Mouse (Mus musculus): ENCODE results near the gene Gm10563.
"Not testable (repeated sequence)": the region's sequence is repeated elsewhere in the genome, so short reads cannot be mapped to it uniquely, and the experiment has no call there.

The Gm10563 gene

DNA sequence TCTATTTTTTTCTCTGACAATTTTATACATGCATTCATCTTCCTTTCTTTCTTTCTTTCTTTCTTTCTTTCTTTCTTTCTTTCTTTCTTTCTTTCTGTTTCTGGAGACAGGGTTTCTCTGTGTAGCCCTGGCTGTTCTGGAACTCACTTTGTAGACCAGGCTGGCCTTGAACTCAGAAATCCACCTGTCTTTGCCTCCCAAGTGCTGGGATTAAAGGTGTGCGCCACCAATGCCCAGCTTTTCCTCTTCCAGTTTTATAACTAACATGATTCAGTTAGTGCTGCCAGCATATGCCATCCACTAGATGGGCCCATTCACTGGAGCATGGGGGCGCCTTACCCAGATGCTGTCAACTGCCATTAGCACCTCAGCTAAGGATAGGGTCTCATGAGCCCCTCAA, at the start of gene Gm10563:
TSS of gene Gm10563 (minus strand) at position 101 of the 400 bp plus-strand sequence.
- not testable (repeated sequence) for DNase-seq (ENCODE audit: low spot score in 2 of 2)

GRCm38 (mm10) chr4:155694482-155695401, 49.5 kb upstream of the Gm10563 start:
- peak; percentile 41 to 74 for DNase-seq (ENCODE audit: low spot score in 2 of 2)

DNA sequence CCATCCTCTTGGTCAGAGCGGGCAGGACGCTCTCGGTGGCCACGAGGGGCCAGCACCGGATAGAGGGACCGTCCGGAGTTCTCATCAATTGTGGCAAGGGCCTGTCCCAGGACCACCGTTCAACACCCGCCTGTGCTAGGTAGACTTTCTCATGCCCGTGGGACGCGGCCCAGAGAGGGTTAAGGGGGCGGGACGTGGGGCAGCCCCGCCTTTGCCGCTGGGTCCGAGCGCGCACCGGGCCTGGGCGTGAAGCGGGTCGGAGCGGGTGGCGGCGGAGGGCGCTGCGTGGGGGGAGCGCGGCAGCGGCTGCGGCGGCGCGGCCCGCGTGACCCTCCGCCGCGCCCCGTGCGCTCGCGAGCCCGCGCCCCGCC, 48.9 kb upstream of the Gm10563 start, which contains the start of gene Fndc10:
TSS of gene Fndc10 (plus strand) at position 232 of the 371 bp plus-strand sequence.
- peak in 1 of 2 experiments; percentile 52 for DNase-seq (ENCODE audit: low spot score in 2 of 2)

- no peak for DNase-seq (ENCODE audit: low spot score in 2 of 2)
Observed at GRCm38 (mm10) chr4:155692421-155692820, 47.2 kb upstream of the Gm10563 start.

DNA sequence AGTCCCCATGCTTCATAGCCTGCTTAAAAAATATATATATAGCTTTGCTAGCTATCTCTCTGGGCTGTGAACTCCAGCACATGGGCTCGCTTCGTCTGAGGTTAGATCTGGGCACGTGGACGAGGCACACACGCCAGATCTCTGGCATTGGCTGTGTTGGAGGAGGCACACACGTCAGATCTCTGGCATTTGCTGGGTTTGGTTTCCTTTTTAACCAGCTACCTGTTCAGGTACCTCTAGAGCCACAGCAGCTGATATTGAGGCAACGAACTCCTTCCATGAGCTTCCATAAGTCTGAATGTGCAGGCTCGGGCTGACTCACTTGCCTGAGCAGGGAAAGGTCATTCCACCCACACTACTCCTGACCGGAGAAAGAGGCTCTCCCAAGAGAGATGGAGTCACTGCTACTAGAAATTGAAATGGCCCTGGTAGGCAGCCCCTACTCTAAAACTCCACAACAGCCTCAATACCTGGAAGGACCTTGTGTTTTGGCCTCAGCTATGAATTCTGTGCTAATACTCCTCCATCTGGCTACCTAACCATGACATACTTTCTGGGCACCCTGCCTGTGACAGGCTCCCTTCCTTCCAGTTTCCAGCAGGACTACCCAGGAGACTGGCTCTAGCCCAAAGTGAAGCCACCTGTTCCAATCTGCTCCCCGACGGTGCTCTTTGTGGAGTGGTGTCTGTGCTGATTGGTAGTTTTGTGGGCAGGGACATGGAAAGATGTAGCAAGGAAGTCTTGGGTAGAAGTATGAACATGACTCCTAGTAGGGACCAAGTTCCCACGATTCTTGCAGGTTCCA, 45.6 kb upstream of the Gm10563 start:
- DNase-seq (ENCODE audit: low spot score in 2 of 2): peak in 1 of 2 experiments; percentile 63

- DNase-seq (ENCODE audit: low spot score in 2 of 2): not testable (repeated sequence)
Observed at GRCm38 (mm10) chr4:155687764-155688163, 42.6 kb upstream of the Gm10563 start.

GRCm38 (mm10) chr4:155683670-155684277, 38.6 kb upstream of the Gm10563 start:
- not testable (repeated sequence) for DNase-seq (ENCODE audit: low spot score in 2 of 2)

DNA sequence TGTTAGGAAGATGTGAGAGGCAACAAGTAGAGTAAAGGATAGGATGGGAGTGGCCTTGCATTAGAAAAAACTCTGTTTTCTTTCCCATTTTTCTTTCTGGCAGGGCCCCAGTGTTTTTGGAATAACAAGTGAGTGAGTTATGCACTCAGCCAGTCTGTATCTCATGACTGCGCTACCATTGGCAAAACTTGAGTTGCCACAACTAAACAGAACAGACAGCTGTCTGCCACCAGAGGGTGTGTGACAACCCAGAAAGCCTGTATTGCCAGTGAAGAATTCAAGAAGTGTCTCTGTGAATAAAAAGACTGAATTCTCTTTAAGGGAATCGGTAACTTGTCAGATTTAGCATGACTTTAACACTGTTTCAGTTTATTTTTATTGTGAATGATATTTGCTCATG, 30.8 kb upstream of the Gm10563 start:
- no peak for DNase-seq (ENCODE audit: low spot score in 2 of 2)

DNA sequence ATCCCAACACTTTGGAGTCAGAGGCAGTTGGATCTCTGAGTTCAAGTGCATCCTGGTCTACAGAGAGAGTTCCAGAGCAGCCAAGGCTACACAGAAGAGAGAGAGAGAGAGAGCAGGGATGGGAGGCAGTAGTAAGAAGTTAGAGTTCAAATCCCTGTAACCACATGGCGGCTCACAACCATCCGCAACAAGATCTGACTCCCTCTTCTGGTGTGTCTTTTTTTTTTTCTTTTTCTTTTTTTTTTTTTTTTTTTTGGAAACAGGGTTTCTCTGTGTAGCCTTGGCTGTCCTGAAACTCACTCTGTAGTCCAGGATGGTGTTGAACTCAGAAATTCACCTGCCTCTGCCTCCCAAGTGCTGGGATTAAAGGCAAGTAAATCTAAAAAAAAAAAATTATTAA, 26.9 kb upstream of the Gm10563 start:
- DNase-seq (ENCODE audit: low spot score in 2 of 2): no peak

GRCm38 (mm10) chr4:155670236-155670635, 25.0 kb upstream of the Gm10563 start:
- not testable (repeated sequence) for DNase-seq (ENCODE audit: low spot score in 2 of 2)

DNA sequence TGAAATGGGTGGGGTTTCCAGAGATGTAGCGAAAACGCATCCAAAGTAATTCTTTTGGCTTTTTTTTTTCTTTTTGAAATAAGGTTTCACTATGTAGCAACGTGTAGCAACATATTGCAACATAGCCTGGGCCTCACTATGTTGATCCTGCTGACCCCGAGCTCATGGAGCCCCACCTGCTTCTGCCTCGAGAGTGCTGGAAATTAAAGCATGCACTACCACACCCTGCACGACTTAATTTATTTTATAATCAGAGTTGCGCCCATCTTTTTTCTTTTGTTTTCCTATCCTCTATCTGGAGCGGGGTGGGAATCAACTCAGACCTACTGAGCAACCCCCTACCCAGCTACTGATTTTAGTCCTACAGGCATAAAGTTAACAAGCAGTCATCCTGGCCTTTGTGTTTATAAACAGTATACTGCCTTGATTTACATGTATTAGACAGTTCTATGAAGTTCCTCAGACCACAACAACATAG, 24.4 kb upstream of the Gm10563 start:
- DNase-seq (ENCODE audit: low spot score in 2 of 2): no peak

DNA sequence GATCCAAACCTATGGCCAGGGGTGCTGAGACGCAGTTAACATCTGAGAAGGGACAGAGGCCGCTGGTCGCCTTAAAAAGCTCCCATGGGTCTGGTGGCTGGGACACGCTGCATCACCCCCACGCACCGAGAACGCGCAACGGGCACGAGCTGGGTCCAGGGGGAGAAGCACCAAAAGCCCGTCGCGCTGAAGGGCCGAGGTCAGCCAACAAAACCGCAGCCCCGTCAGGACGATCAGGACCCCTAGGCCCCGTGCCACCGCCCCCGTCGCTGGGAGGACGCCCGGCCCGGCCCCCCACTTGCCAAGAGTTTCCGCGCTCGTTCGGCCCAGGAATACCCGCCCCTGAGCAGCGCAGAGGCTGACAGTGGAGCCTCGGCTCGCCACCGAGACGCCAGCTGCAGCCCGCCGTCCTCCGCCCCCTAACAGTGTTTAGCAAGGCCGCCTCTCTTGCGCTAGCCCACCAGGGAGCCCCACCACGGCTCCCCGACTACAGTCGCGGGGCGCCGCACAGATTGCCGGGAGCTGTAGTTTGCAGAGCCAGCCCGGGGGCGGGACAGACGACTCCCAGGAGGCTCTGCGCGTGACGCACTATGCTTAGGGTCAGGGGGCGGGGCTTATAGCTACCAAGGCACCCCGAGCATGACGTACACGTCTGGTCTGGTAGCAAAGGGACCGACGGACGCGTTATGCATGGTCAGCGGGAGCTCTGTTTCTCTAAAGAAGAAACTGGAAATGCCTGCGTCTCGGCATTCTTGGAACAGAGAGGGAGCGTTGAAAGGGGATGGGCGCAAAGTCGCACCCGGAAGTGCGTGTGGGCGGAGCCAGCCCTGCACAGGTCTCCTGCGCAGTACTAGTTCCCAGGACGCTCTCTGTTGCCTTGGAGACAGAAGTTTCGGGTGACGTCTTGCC, 23.7 kb upstream of the Gm10563 start, which contains the start of gene Mib2:
TSS of gene Mib2 (minus strand) at position 510 of the 909 bp plus-strand sequence.
- DNase-seq (ENCODE audit: low spot score in 2 of 2): peak; percentile 95 to 96

- no peak for DNase-seq (ENCODE audit: low spot score in 2 of 2)
Observed at GRCm38 (mm10) chr4:155666903-155667302, 21.7 kb upstream of the Gm10563 start.

DNA sequence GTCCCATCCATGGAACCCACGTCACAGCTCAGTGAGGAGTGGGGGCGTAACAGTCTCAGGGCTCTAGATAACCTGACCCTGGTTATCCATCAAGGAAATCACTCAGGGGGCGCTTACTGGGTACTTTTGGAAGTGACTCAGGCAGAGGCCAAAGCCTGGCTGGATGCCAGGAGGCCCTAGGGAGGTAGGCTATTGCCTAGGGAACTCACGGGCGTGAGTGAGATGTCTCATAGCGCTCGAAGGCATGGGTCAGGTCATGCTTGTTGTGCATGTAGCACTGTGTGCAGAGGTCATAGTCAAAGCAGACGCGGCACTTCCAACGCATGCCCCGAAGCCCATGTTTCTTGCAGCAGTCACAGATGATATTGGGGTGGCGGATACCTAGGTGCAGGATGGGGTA, 15.4 kb upstream of the Gm10563 start:
- DNase-seq (ENCODE audit: low spot score in 2 of 2): no peak

GRCm38 (mm10) chr4:155658961-155659360, 13.8 kb upstream of the Gm10563 start:
- DNase-seq (ENCODE audit: low spot score in 2 of 2): no peak

DNA sequence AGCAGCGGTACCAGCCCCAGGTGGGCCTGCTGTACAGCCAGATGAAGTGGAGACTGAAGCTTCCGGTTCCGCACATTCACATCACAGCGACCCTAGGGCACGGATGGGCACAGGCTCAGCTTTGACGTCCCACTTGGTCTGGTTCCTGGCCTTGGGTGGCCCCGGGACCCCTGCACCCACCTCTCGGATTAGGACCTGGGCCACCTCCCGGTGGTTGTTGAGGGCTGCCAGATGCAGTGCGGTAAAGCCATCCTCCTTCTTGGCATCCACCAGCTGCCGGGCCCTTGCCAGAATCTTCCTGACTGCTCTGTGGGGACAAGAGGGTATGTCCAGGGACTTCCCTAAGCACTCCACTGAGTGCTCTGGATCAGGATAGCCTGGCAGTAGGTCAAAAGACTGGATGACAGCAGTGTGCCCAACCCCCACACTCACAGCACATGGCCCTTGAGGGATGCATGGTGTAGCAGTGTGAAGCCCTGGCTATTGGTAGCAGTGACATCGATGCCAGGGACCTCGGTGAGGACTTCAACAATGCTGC, 11.1 kb upstream of the Gm10563 start:
- DNase-seq (ENCODE audit: low spot score in 2 of 2): no peak

DNA sequence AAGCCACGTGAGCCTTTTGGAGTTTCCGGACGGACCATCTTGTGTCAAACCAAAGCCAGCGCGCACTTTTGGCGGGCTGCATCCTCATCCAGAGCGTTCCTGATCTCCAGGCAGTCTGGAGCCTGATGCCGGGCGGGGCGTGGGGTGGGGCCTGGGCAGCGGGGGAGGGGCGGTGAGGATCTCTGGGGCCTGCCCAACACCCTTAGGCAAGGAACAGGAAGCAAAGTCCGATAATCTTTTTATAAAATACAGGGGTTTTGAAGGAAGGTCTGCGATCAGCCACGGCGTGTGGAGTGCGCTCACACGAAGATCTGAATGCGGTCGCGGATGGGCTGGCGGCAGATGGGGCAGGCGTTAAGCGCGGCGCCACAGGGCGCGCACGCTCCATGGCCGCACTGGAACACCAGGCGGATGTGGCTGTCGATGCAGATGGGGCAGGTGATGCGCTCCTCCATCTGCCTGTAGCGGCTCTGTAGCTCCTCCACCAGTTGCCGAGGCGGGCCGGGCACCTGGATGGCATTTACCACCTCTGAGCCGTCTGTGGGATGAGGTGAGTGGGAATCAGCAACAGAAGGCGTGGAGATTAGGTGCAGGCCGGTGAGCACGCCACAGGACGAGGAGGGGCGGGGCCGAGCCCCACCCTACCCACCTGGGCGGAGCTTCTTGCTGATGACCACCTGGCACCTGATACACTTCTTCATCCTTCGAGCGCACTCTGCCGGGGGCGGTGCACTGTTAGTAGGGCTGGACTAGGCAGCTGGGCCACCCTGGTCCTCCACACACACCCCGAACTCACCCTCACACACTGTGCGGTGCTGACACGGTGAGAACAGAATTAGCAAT, 9.5 kb upstream of the Gm10563 start:
- DNase-seq (ENCODE audit: low spot score in 2 of 2): peak in 1 of 2 experiments; percentile 30

DNA sequence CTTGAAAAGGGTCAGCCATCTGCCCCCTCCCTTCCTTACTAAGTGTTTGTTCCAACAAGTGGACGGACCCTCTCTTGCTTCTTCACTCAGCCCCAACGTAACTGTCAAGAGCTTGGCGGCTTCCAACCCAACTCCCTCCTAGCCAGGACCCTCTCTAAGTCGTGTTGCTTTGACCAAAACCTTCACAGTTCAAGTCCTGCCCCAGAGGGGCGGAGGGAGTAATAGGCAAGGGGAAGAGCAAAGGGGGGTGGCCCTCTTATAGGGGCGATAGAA, 8.9 kb upstream of the Gm10563 start:
- no peak for DNase-seq (ENCODE audit: low spot score in 2 of 2)

DNA sequence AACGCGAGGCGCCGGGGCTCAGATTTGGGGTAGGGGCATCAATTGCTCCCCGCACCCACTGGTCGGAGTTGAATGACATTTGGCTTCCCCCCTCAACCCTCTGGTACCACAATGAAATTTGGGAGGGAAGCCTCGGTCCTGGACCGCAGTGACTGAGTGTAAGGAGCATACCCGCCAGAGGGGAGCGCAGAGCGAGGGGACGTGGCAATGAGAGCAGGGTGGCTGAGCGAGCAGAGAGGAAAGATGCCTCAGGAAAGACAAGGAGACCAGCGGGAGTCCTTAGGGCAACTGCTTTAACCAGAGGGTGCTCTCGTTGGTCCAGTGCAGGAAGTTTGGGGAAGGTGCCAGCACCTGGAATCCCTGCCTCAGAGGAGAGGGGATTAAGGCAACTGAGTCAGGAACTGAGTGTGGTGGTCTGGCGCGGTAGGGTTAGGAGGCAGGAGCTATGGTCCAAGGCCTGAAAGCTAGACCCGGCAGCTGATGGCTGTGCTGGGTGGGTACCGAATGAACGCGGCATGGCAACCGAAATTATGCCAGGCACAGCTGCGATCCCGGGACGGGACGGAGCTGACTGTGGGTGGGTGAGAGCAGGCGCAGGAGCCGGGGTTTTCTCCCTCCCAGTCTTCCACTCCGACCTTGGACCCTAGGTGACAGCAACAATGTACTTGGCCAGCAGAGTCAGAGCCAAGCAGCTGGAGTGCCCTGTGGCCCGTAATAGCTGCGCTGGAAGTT, 8.4 kb upstream of the Gm10563 start:
- peak in 1 of 2 experiments; percentile 33 for DNase-seq (ENCODE audit: low spot score in 2 of 2)

Data from cerebellum, postnatal 4 days (tissue).